Mouse (Mus musculus): Measurements from ENCODE around the gene Sfrp2.

GRCm38 (mm10) chr3:83769036-83769410 is 2.9 kb downstream of the Sfrp2 start:
- TF ChIP-seq CTCF (conservative IDR thresholded peaks at IDR 0.05; ENCODE audit: low read length) (no peak), NANOG (IDR thresholded peaks at IDR 0.05; ENCODE audit: borderline replicate concordance, low read length) (no peak), POU5F1 (IDR thresholded peaks at IDR 0.05; ENCODE audit: borderline replicate concordance, low read length) (no peak)

Measured in E14TG2a.4 (cell line).